Mouse (Mus musculus): ENCODE measurements around the gene Tnfrsf1b.

DNA sequence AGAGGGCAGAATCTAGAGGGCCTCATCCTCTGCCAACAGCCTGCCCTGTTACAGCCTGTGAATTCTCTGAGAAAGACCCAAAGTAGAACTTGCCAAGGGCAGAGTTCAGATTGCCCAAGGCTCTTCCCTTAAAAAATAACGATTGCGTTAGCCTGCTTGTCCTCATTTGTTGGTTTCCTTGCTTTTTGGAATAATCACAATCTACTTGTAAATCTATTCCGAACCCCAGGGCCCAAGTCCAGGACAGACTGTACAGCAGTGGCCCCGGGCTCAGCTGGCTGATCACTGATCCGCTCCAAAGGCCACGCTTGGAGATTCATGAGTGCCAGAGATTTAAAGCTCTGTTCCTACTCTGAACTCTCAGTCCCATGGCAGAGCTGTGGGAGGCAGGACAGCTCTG, 34.3 kb upstream of the Tnfrsf1b start:
- TF ChIP-seq POLR2A (IDR thresholded peaks at IDR 0.05; ENCODE audit: insufficient read length, low read depth) (no peak), TCF12 (IDR thresholded peaks at IDR 0.05; ENCODE audit: insufficient read depth, poor library complexity, severe bottlenecking) (no peak), USF1 (IDR thresholded peaks at IDR 0.05; ENCODE audit: low read depth) (no peak), MAX (IDR thresholded peaks at IDR 0.05; ENCODE audit: low read depth) (no peak), CEBPB (IDR thresholded peaks at IDR 0.05; ENCODE audit: insufficient read depth, poor library complexity, severe bottlenecking) (no peak)
